Mouse (Mus musculus) stomach, embryonic 16.5 days (tissue): ENCODE data around the gene Dcst2. TPM values are rescaled to one million over a fixed set of nuclear protein-coding genes. Genes with fewer than 3 reads are reported as not detected.
A peak's percentile ranks its signal among the peaks of the same experiment; 100 is the strongest.

Experiments
- ATAC-seq: fragments of 200-750 bp; cut with Nextera tagmentation; 2 replicates; pipeline ENCODE4 v1.8.0; 2017; ENCODE audit warnings: moderate number of reproducible peaks, moderate TSS enrichment; ENCODE audit not compliant: insufficient read depth, low FRiP score
- H3K27ac ChIP-seq: fragments of 300-500 bp; sonication (generic); 2 replicates; pipeline ENCODE4 v1.5.1; 2014; ENCODE audit warnings: low read length
- H3K27me3 ChIP-seq: fragments of 300-500 bp; sonication (generic); 2 replicates; pipeline ENCODE4 v1.6.1; 2014; ENCODE audit warnings: low read length, control low read depth, mixed read lengths; ENCODE audit not compliant: control insufficient read depth, insufficient read depth
- H3K36me3 ChIP-seq: fragments of 300-500 bp; sonication (generic); 2 replicates; pipeline ENCODE4 v1.6.1; 2014; ENCODE audit warnings: low read length; ENCODE audit not compliant: control insufficient read depth, insufficient read depth
- H3K4me1 ChIP-seq: fragments of 300-500 bp; sonication (generic); 2 replicates; pipeline ENCODE4 v1.6.1; 2014; ENCODE audit warnings: low read length, control low read depth, mixed read lengths; ENCODE audit not compliant: control insufficient read depth, insufficient read depth
- H3K4me2 ChIP-seq: fragments of 300-500 bp; sonication (generic); 2 replicates; pipeline ENCODE4 v1.6.1; 2014; ENCODE audit warnings: low read depth, low read length, mixed read lengths
- H3K4me3 ChIP-seq: fragments of 300-500 bp; sonication (generic); replicated peaks from 2 replicates; pipeline ENCODE4 v1.5.1; 2014; ENCODE audit warnings: mild to moderate bottlenecking, low read length
- H3K9ac ChIP-seq: fragments of 300-500 bp; sonication (generic); 2 replicates; pipeline ENCODE4 v1.6.1; 2014; ENCODE audit warnings: low read length
- H3K9me3 ChIP-seq: fragments of 300-500 bp; sonication (generic); replicated peaks from 2 replicates; pipeline ENCODE4 v1.6.1; 2016; ENCODE audit warnings: low read length, control low read depth; ENCODE audit not compliant: control insufficient read depth
- WGBS: fragments of 180-500 bp; shearing (Covaris S2); extraction: QIAGEN DNeasy Blood & Tissue Kit; methylation state at CpG from one replicate; pipeline ENCODE4 v1.1.7; 2014; 5-methylcytosine and 5-hydroxymethylcytosine counted together
- polyA plus RNA-seq: library from polyadenylated mRNA; unstranded; fragments of >200 nt; fragmentation: Nextera tagmentation; extraction: Ambion mirVana; gene quantifications from 2 replicates; pipeline ENCODE4 v1.2.1, GENCODE M21; 2015

The Dcst2 gene
- polyA plus RNA-seq, 1 experiment from 2014 or later: 0.49 TPM

DNA sequence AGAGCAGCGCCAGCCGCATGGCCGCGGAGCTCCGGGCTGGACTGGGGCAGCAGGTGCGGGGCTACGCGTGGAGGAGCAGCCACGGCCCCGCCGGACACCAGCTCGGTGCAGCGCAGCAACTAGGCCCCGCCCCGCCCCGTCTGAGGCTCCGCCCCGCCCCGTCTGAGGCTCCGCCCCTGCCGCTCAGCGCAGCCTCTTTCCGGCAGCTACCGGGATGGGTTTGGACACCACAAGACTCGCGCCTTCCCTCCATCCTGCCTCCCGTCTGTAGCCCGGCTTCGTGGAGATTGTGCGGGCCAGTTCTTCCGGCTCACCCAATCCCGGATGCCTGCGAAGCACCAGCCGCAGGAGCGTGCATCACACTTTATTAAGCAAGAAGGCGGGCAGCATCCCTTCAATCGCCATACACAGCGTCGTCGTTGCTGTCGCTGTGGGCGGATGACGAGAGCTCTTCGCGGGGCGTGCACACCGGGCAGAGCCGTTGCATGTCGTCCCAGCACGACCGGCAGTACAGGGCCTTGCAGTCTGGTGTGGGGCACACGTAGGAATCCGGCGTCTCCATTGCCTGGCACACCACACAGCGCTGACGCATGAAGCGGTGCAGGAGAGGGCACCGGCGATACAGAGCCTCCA, 11.8 kb upstream of the Dcst2 start, which contains the start of gene Adam15:
Adam15 (minus strand) TSS at position 128 of the 633 bp plus-strand sequence.
- peak within 1 kb of the TSS; percentile 96 for H3K4me2 ChIP-seq
- WGBS: under 1% methylated on average over 59 of the region's 59 CpGs

DNA sequence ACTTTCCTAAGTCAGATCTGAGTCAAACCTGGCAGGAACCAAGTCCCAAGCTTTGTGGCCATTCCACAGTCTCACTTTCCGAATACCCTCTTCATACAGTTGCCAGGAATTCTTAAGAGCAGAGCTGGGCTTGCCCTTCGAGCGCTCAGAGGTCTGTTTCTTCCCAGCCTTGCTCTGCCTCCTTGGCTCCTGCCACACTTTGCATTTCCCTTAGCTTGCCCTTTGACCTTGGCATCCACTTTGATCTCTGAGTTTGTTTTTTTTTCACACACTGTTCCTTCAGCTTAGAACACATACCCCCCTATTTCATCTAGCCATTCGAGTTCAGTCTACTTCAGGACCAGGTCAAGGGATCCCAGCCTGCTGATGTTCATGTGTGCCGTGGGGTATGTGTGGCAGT, 10.5 kb upstream of the Dcst2 start:
- Histone ChIP-seq H3K27ac (no peak overlapping the region), H3K27me3 (no peaks in the 10 kb centered on the region), H3K9ac (no peak overlapping the region), H3K4me3 (no peak overlapping the region), H3K4me2 (no peak overlapping the region), H3K36me3 (no peaks in the 10 kb centered on the region), H3K4me1 (peaks cover 15% of the 10 kb centered on the region; the same call in 1 of the 2 replicates), H3K9me3 (no peaks in the 10 kb centered on the region)
- 68% methylated on average over 5 of the region's 5 CpGs for WGBS
- no peak for ATAC-seq

More for the DNA sequence above, 11.8 kb upstream of the Dcst2 start, which contains the start of gene Adam15:
- Histone ChIP-seq H3K4me3 (peak within 1 kb of the TSS; percentile 81), H3K27ac (peak within 1 kb of the TSS; percentile 60), H3K4me1 (0 out of 2 replicates have a peak, but pooled peaks cover 8% of the 10 kb centered on the region), H3K9ac (peak within 1 kb of the TSS; percentile 78), H3K27me3 (no peaks in the 10 kb centered on the region), H3K9me3 (no peaks in the 10 kb centered on the region), H3K36me3 (no peaks in the 10 kb centered on the region)
- ATAC-seq: peak; percentile 94

DNA sequence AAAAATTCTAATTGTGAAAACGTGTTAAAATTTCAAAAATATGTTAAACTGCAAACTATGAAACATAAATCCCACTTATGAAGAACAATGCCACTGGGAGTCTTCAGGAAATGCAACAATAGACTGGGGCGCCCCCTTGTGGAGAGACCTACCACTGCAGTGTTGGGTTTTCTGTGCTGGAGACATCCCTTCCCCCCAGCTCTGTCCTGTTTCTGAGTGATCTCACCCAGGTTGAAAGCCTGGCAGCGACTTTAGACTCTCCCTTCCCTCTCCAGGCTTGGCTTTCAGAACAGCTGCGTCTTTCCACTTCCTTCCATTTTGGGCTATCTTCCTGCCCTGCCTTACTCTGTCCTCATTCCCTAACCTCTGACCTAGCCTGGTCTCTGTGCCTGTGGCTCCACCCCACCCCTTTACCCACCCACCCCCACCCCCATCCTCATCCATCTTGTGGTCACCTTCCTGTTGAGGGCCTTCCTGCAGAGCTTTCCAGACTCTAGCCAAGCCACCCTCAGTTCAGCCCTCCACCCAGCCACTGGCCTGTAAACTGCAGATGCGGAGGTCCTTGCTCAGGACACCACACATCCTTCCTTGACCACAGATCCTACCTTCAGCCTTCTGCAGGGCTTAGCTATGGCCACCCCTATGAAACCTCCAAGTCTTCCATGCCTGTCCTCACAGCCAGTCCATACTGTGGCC, 6.8 kb upstream of the Dcst2 start:
- Histone ChIP-seq H3K36me3 (no peaks in the 10 kb centered on the region), H3K27ac (no peak overlapping the region), H3K9ac (no peak overlapping the region), H3K27me3 (no peaks in the 10 kb centered on the region), H3K4me3 (no peak overlapping the region), H3K4me2 (no peak overlapping the region), H3K4me1 (peaks cover 17% of the 10 kb centered on the region; the same call in 1 of the 2 replicates), H3K9me3 (no peaks in the 10 kb centered on the region)
- 11% methylated on average over 5 of the region's 5 CpGs for WGBS
- ATAC-seq: peak; percentile 37; the same call in 1 of the 2 replicates

GRCm38 (mm10) chr3:89355512-89355902, 6.3 kb upstream of the Dcst2 start:
- Histone ChIP-seq H3K4me1 (peaks cover 17% of the 10 kb centered on the region; the same call in 1 of the 2 replicates), H3K4me2 (no peak overlapping the region), H3K27me3 (no peaks in the 10 kb centered on the region), H3K9me3 (no peaks in the 10 kb centered on the region), H3K9ac (0 out of 2 replicates have a peak overlapping the region, but pooled peaks have one; percentile 23), H3K4me3 (no peak overlapping the region), H3K27ac (no peak overlapping the region), H3K36me3 (no peaks in the 10 kb centered on the region)
- ATAC-seq: no peak
- 76% methylated on average over 6 of the region's 6 CpGs for WGBS

DNA sequence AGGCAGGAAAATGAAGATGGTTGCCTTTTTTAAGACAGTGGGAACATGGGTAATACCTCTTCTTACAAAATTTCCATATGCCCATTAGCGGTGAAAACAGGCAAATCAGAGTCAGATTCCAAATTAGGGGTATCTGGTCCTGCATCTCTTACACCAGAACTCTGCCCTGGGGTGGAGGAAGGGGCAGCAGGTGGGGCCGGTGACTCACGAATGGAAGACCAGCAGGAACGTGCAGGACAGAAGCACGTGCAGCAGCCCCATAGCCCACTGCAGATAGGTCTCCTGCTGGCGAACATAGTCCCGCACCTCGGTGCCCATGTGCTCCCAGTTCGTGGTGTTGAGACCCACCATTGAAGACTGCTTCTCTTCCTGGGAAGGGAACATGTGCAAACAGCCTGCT, 5.7 kb upstream of the Dcst2 start:
- Histone ChIP-seq H3K4me1 (peaks cover 15% of the 10 kb centered on the region; the same call in 1 of the 2 replicates), H3K4me2 (no peak overlapping the region), H3K9me3 (no peaks in the 10 kb centered on the region), H3K27ac (no peak overlapping the region), H3K36me3 (no peaks in the 10 kb centered on the region), H3K9ac (no peak overlapping the region), H3K27me3 (no peaks in the 10 kb centered on the region), H3K4me3 (no peak overlapping the region)
- WGBS: 67% methylated on average over 9 of the region's 9 CpGs
- no peak for ATAC-seq

- H3K9ac ChIP-seq: no peak overlapping the region
- 51% methylated on average over 6 of the region's 6 CpGs for WGBS
- H3K27ac ChIP-seq: no peak overlapping the region
- no peaks in the 10 kb centered on the region for H3K9me3 ChIP-seq
- H3K4me2 ChIP-seq: no peak overlapping the region
- H3K27me3 ChIP-seq: no peaks in the 10 kb centered on the region
- H3K4me1 ChIP-seq: peaks cover 15% of the 10 kb centered on the region; the same call in 1 of the 2 replicates
- ATAC-seq: peak; percentile 41; the same call in 1 of the 2 replicates
- H3K4me3 ChIP-seq: no peak overlapping the region
- H3K36me3 ChIP-seq: no peaks in the 10 kb centered on the region
These were observed 2.1 kb upstream of the Dcst2 start for GRCm38 (mm10) chr3:89359630-89360029.

DNA sequence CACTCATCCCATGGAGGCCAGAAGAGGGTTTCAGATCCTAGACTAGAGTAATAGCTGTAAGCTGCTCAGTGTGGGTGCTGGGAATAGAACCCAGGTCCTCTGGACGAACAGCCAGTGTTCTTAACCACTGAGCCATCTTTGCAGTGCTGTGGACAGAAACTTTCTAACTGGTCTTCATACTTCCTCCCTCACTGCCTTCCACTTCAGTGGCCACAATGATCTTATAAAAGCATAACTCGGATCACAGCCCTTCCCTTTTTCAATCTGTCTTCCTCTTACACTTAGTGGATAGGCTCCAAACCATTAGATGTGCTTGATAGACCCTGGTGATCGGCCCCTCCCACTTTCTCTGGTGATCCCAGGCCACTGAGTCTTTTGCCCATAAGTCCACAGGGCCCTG, 1.5 kb upstream of the Dcst2 start:
- no peak overlapping the region for H3K27ac ChIP-seq
- no peaks in the 10 kb centered on the region for H3K27me3 ChIP-seq
- ATAC-seq: no peak
- H3K4me2 ChIP-seq: no peak overlapping the region
- no peaks in the 10 kb centered on the region for H3K9me3 ChIP-seq
- no peak overlapping the region for H3K4me3 ChIP-seq
- WGBS: 78% methylated on average over 3 of the region's 3 CpGs
- peaks cover 11% of the 10 kb centered on the region; the same call in 1 of the 2 replicates for H3K4me1 ChIP-seq
- H3K36me3 ChIP-seq: no peaks in the 10 kb centered on the region
- no peak overlapping the region for H3K9ac ChIP-seq

DNA sequence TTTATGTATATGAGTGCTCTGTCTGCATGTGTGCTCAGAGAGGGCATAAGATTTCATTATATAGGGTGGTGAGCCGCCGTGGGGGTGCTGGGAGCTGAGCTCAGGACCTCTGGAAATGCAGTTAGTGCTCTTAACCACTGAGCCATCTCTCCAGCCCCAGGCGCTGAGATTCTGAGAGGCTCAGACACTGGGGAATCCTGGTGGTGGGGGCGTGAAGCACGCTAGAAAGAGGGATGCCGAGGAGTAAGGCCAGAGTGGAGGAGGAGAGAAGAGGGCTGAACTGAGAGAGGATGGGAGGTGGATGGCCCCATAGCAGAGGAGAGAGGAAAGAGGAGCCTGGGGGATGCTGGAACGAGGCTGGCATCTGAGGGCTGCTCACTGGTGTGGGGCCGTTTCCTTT, 2.9 kb downstream of the Dcst2 start:
- H3K27me3 ChIP-seq: no peaks in the 10 kb centered on the region
- H3K4me3 ChIP-seq: no peak overlapping the region
- peaks cover 7% of the 10 kb centered on the region; the same call in 1 of the 2 replicates for H3K4me1 ChIP-seq
- H3K36me3 ChIP-seq: no peaks in the 10 kb centered on the region
- no peak overlapping the region for H3K4me2 ChIP-seq
- H3K9ac ChIP-seq: no peak overlapping the region
- no peak overlapping the region for H3K27ac ChIP-seq
- ATAC-seq: no peak
- H3K9me3 ChIP-seq: no peaks in the 10 kb centered on the region
- WGBS: 68% methylated on average over 8 of the region's 8 CpGs

- no peak for ATAC-seq
- H3K27ac ChIP-seq: no peak within 1 kb of the TSS
These were observed 3.3 kb downstream of the Dcst2 start, which contains the start of gene Dcst1 for GRCm38 (mm10) chr3:89365153-89365485. TSS of gene Dcst1 (minus strand) at chr3:89365253.

More at GRCm38 (mm10) chr3:89365153-89365485, 3.3 kb downstream of the Dcst2 start, which contains the start of gene Dcst1:
- Histone ChIP-seq H3K4me1 (0 out of 2 replicates have a peak, but pooled peaks cover 4% of the 10 kb centered on the region), H3K4me3 (no peak within 1 kb of the TSS), H3K36me3 (no peaks in the 10 kb centered on the region), H3K4me2 (no peak within 1 kb of the TSS), H3K9ac (peak within 1 kb of the TSS; percentile 55), H3K27me3 (no peaks in the 10 kb centered on the region), H3K9me3 (no peaks in the 10 kb centered on the region)
- WGBS: 87% methylated on average over 11 of the region's 11 CpGs
